Mouse (Mus musculus) midbrain, embryonic 11.5 days (tissue): Measurements from ENCODE around the gene H2al3. TPM values are rescaled to one million over a fixed set of nuclear protein-coding genes. Genes with fewer than 3 reads are reported as not detected.

Experiments used
- ATAC-seq: fragments of 200-750 bp; cut with Nextera tagmentation; 2 replicates; pipeline ENCODE4 v1.8.0; 2017; ENCODE audit warnings: moderate TSS enrichment, moderate library complexity; ENCODE audit not compliant: low FRiP score
- DNase-seq: peaks from one replicate; pipeline ENCODE4 v3.0.0; 2015; ENCODE audit warnings: low spot score; ENCODE audit errors: missing footprints
- H3K27ac ChIP-seq: fragments of 300-500 bp; sonication (generic); 2 replicates; pipeline ENCODE4 v1.5.1; 2014; ENCODE audit warnings: low read depth, low read length
- H3K27me3 ChIP-seq: fragments of 300-500 bp; sonication (generic); 2 replicates; pipeline ENCODE4 v1.6.1; 2014; ENCODE audit warnings: mild to moderate bottlenecking, low read length, moderate library complexity, mixed read lengths; ENCODE audit not compliant: control insufficient read depth, insufficient read depth
- H3K36me3 ChIP-seq: fragments of 300-500 bp; sonication (generic); 2 replicates; pipeline ENCODE4 v1.6.1; 2014; ENCODE audit warnings: mild to moderate bottlenecking, low read length, moderate library complexity, mixed read lengths; ENCODE audit not compliant: control insufficient read depth, insufficient read depth
- H3K4me1 ChIP-seq: fragments of 300-500 bp; sonication (generic); 2 replicates; pipeline ENCODE4 v1.6.1; 2014; ENCODE audit warnings: low read length; ENCODE audit not compliant: control insufficient read depth, insufficient read depth
- H3K4me2 ChIP-seq: fragments of 300-500 bp; sonication (generic); 2 replicates; pipeline ENCODE4 v1.6.1; 2014; ENCODE audit warnings: mild to moderate bottlenecking, moderate library complexity
- H3K4me3 ChIP-seq: fragments of 300-500 bp; sonication (generic); 2 replicates; pipeline ENCODE4 v1.5.1; 2014; ENCODE audit warnings: low read depth, low read length
- H3K9ac ChIP-seq: fragments of 300-500 bp; sonication (generic); 2 replicates; pipeline ENCODE4 v1.6.1; 2014; ENCODE audit warnings: low read length
- H3K9me3 ChIP-seq: fragments of 300-500 bp; sonication (generic); 2 replicates; pipeline ENCODE4 v1.6.1; 2016; ENCODE audit warnings: low read length; ENCODE audit not compliant: control insufficient read depth
- WGBS: fragments of 180-500 bp; shearing (Covaris S2); extraction: QIAGEN DNeasy Blood & Tissue Kit; methylation state at CpG from one replicate; pipeline ENCODE4 v1.1.7; 2014; 5-methylcytosine and 5-hydroxymethylcytosine counted together
- polyA plus RNA-seq: library from polyadenylated mRNA; unstranded; fragments of >200 nt; fragmentation: Nextera tagmentation; extraction: Ambion mirVana; gene quantifications from 2 replicates; pipeline ENCODE4 v1.2.1, GENCODE M21; 2014

Gene H2al3
- polyA plus RNA-seq = not detected in 2 replicates

DNA sequence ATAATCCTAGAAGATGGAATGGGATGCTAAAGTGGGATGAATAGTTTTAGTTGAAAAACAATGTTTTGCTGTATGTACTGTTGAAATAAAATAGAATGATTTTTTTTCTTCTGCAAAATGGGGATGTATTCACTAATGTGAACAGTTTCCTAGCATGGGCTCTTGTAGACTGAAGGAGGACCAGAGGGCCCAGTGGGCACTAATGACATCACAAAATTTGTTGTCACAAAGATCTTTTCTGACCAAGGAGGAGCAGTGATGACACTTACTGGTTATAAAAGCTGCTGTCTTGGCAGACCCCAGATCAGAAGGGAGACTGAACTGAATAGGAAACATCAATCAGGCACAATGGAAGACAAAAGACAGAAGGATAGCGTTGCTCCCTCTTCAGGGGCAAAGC is at the start of gene H2al3:
Gene H2al3, plus strand, starts transcription at position 301 of the 400 bp plus-strand sequence.
- Histone ChIP-seq H3K9me3 (no peaks in the 10 kb centered on the region), H3K4me3 (no peak within 1 kb of the TSS)
- ATAC-seq = no peak

DNA sequence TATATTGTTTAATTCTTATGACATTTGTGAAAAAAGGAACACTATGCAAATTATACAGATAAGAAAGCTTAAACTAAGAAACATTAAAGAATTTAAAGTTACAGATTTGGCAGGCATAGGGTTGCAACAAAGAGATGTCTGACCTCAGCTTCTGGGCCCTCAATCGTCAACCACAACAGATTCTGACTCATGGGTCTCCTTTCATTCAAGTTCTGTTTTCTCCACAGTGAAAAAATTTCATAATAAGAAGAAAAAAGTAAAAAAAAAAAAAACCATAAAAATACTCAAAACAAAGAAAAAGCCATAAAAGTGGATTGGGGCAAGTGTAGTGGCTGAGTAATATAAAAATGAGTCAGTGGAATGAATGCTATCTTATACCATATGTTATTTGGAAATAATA is 39.4 kb upstream of the H2al3 start:
- H3K9me3 ChIP-seq = no peaks in the 10 kb centered on the region
- 85% methylated on average over 1 of the region's 1 CpGs for WGBS
- no peak for ATAC-seq
- H3K4me2 ChIP-seq = no peak overlapping the region
- no peaks in the 10 kb centered on the region for H3K27me3 ChIP-seq
- no peaks in the 10 kb centered on the region for H3K36me3 ChIP-seq
- no peak overlapping the region for H3K9ac ChIP-seq
- no peak overlapping the region for H3K27ac ChIP-seq
- no peak overlapping the region for H3K4me3 ChIP-seq
- no peak for DNase-seq
- H3K4me1 ChIP-seq = no peaks in the 10 kb centered on the region

More for the DNA sequence above, at the start of gene H2al3:
- Histone ChIP-seq H3K27ac (no peak within 1 kb of the TSS), H3K4me1 (no peaks in the 10 kb centered on the region), H3K4me2 (no peak within 1 kb of the TSS), H3K9ac (no peak within 1 kb of the TSS), H3K36me3 (no peaks in the 10 kb centered on the region), H3K27me3 (no peaks in the 10 kb centered on the region)
- DNase-seq = no peak
- whole genome bisulfite sequencing = 50% methylated on average over 1 of the region's 1 CpGs

DNA sequence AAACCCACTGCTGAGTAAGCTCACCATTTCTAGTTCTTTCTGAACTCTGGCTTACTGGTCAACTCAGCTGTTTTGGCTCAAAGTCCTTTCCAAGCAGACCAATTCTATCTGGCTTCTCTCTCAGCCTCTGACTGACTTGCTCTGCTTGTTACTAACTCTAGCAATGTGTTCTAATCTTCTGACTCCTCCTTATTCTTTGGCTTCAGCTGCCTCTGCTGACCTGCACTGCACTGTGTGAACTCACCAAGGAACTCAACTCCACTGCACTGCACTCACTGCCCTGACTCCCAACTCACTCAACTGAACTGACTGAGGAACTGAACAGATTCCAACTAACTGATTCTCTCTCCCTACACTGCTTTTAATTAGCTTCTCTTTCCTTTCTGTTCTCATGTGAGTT is 37.0 kb upstream of the H2al3 start:
- H3K9me3 ChIP-seq = no peaks in the 10 kb centered on the region
- no peak overlapping the region for H3K4me2 ChIP-seq
- H3K27me3 ChIP-seq = no peaks in the 10 kb centered on the region
- no peak for DNase-seq
- H3K4me1 ChIP-seq = no peaks in the 10 kb centered on the region
- no peak overlapping the region for H3K27ac ChIP-seq
- no peak for ATAC-seq
- no peak overlapping the region for H3K4me3 ChIP-seq
- H3K9ac ChIP-seq = no peak overlapping the region
- H3K36me3 ChIP-seq = no peaks in the 10 kb centered on the region

DNA sequence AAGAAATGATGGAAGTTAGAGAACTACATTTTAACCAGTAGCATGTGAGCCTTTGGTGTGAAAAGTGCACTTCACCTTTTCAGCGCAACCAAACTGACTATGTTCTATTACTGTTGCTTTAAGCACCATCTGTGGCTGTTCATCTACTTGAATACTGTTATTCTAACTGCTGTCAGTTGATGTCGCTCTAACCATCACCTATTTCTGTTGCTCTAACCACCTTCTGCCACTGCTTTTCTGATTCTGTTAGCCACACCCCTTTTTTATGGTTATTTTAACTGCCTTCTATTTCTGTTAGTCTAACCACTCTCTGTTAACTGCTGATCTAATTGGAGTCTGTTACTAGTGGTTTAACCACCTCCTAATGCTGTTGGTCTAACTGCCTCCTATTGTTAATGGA is 14.7 kb upstream of the H2al3 start:
- Histone ChIP-seq H3K4me2 (no peak overlapping the region), H3K27ac (no peak overlapping the region), H3K36me3 (no peaks in the 10 kb centered on the region), H3K4me1 (no peaks in the 10 kb centered on the region), H3K9me3 (no peaks in the 10 kb centered on the region), H3K4me3 (no peak overlapping the region), H3K9ac (no peak overlapping the region), H3K27me3 (no peaks in the 10 kb centered on the region)
- DNase-seq (no peak), ATAC-seq (no peak)
- WGBS = 67% methylated on average over 2 of the region's 2 CpGs

DNA sequence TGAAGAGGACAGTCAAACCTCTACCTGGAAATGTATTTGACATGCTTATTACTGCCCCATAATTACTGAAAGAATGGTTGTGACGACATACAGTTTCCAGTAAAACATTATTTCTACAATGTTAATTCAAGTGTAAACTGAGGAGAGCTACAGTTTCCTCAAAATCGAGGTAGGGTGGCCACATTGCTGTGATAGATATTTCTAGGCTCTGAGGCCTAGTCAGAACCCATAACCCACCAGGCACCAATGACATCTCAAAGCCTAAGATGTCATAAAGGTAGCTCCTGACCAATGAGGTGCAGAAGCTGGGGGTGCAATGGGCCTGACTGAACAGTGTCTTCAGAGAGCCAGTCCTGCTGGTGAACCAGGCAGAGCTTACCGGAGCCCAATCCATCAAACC is 2.9 kb upstream of the H2al3 start, which contains the start of gene Hypm:
Gene Hypm, plus strand, starts transcription at position 301 of the 400 bp plus-strand sequence.
- no peak within 1 kb of the TSS for H3K9ac ChIP-seq
- H3K4me1 ChIP-seq = no peaks in the 10 kb centered on the region
- H3K27ac ChIP-seq = no peak within 1 kb of the TSS
- 71% methylated on average over 3 of the region's 3 CpGs for WGBS
- ATAC-seq (no peak), DNase-seq (no peak)
- no peak within 1 kb of the TSS for H3K4me2 ChIP-seq
- no peak within 1 kb of the TSS for H3K4me3 ChIP-seq
- no peaks in the 10 kb centered on the region for H3K9me3 ChIP-seq
- H3K36me3 ChIP-seq = no peaks in the 10 kb centered on the region
- no peaks in the 10 kb centered on the region for H3K27me3 ChIP-seq

DNA sequence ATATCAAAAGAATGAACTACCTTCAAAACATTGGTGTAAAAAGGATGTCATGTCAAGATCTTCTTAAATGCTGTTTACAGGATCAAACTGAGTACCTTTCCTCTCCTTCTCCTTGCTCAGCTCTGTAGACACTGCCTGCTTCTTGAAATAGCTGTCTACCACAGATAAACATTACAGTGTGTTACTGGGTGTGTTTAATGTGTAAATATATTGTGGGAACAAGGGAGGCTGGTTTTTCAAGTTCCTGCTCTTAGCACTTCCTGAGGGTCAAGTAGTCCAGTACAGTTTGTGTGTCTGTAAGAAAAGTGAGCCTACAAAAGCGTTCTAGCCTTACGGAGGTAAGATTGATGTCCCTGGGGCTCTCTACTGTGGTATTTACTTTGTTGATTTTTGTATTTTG is 12.4 kb downstream of the H2al3 start:
- H3K9me3 ChIP-seq = no peaks in the 10 kb centered on the region
- H3K4me3 ChIP-seq = no peak overlapping the region
- no peaks in the 10 kb centered on the region for H3K4me1 ChIP-seq
- no peaks in the 10 kb centered on the region for H3K36me3 ChIP-seq
- no peak overlapping the region for H3K4me2 ChIP-seq
- H3K9ac ChIP-seq = no peak overlapping the region
- ATAC-seq = no peak
- H3K27me3 ChIP-seq = no peaks in the 10 kb centered on the region
- WGBS = 93% methylated on average over 2 of the region's 2 CpGs
- no peak for DNase-seq
- no peak overlapping the region for H3K27ac ChIP-seq

DNA sequence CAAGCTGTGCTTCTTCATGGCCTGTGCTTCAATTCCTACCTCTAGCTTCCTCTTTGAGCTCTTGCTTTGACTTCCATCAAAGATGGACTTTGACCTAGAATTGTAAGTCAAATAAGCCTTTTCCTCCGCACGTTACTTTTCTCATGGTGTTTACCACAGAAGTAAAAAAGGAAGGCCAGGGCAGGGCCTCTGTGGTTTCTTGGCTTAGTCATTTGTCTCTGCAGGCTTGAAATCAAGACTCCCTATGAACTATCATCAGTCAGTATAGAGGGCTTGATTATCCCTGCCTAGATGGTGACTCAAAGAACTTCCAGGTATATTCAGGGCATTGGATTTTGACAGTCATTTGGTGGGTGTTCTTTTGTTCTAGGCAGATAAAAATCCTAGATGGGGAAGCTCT is 26.0 kb downstream of the H2al3 start:
- Histone ChIP-seq H3K36me3 (no peaks in the 10 kb centered on the region), H3K27ac (no peak overlapping the region), H3K27me3 (no peaks in the 10 kb centered on the region), H3K9me3 (no peaks in the 10 kb centered on the region), H3K4me2 (no peak overlapping the region), H3K4me1 (no peaks in the 10 kb centered on the region), H3K9ac (no peak overlapping the region), H3K4me3 (no peak overlapping the region)
- ATAC-seq (no peak), DNase-seq (no peak)
- WGBS = 89% methylated on average over 2 of the region's 2 CpGs

DNA sequence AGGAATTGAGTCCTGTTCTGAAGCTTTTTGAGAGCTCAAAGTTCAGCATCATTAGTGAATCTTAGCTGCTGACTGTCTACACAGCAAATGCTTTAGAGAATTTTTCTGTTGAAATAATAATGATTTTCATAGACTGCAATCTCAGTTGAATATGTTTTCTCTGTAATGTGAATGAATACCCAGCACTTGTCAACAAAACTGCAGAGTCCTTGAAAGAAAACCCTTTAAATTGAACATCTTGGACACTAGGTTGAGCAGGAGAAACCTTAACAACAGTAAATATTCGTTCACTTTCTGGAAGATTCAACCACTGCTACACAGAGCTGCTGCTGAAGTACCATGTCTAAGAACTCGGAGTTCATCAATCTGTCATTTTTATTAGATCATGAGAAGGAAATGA is 35.8 kb downstream of the H2al3 start, which contains the start of gene Sytl5:
Gene Sytl5, plus strand, starts transcription at position 301 of the 400 bp plus-strand sequence.
- WGBS = 61% methylated on average over 2 of the region's 2 CpGs

More for the DNA sequence above, 35.8 kb downstream of the H2al3 start, which contains the start of gene Sytl5:
- H3K4me2 ChIP-seq = no peak within 1 kb of the TSS
- DNase-seq (no peak), ATAC-seq (no peak)
- H3K9me3 ChIP-seq = no peaks in the 10 kb centered on the region
- no peaks in the 10 kb centered on the region for H3K4me1 ChIP-seq
- no peak within 1 kb of the TSS for H3K27ac ChIP-seq
- no peak within 1 kb of the TSS for H3K9ac ChIP-seq
- no peaks in the 10 kb centered on the region for H3K36me3 ChIP-seq
- H3K27me3 ChIP-seq = no peaks in the 10 kb centered on the region
- H3K4me3 ChIP-seq = no peak within 1 kb of the TSS
